Mouse (Mus musculus) kidney, postnatal 0 days (tissue): ENCODE measurements at regions not wholly inside any gene's neighbourhood (a gene's known extent, or its start where the extent isn't known, plus 50 kb on each side); places are given as distances from the start of the nearest gene placed in this dataset.

Experiments
- ATAC-seq: fragments of 200-750 bp; cut with Nextera tagmentation; replicated peaks from 2 replicates; pipeline ENCODE4 v1.8.0; 2017; ENCODE audit warnings: low read depth, moderate number of reproducible peaks, moderate TSS enrichment, moderate library complexity; ENCODE audit not compliant: low FRiP score
- DNase-seq: peaks from one replicate; pipeline ENCODE4 v3.0.0-alpha.2; 2016; ENCODE audit warnings: low spot score
- H3K27ac ChIP-seq: fragments of 300-500 bp; sonication (generic); 2 replicates; pipeline ENCODE4 v1.5.1; 2014; ENCODE audit warnings: mild to moderate bottlenecking
- H3K27me3 ChIP-seq: fragments of 300-500 bp; sonication (generic); 2 replicates; pipeline ENCODE4 v1.6.1; 2014; ENCODE audit warnings: low read length, mixed read lengths; ENCODE audit not compliant: insufficient read depth
- H3K36me3 ChIP-seq: fragments of 300-500 bp; sonication (generic); 2 replicates; pipeline ENCODE4 v1.6.1; 2014; ENCODE audit warnings: low read length, mixed read lengths; ENCODE audit not compliant: insufficient read depth
- H3K4me1 ChIP-seq: fragments of 300-500 bp; sonication (generic); replicated peaks from 2 replicates; pipeline ENCODE4 v1.6.1; 2014; ENCODE audit warnings: antibody characterized with exemption, low read length, mixed read lengths; ENCODE audit not compliant: insufficient read depth
- H3K4me2 ChIP-seq: fragments of 300-500 bp; sonication (generic); 2 replicates; pipeline ENCODE4 v1.6.1; 2014; ENCODE audit warnings: mild to moderate bottlenecking, low read length, moderate library complexity, mixed read lengths
- H3K4me3 ChIP-seq: fragments of 300-500 bp; sonication (generic); replicated peaks from 2 replicates; pipeline ENCODE4 v1.5.1; 2014; ENCODE audit warnings: low read depth, low read length
- H3K9ac ChIP-seq: fragments of 300-500 bp; sonication (generic); 2 replicates; pipeline ENCODE4 v1.6.1; 2014; ENCODE audit warnings: low read depth, low read length
- H3K9me3 ChIP-seq: fragments of 300-500 bp; sonication (generic); replicated peaks from 2 replicates; pipeline ENCODE4 v1.6.1; 2016; ENCODE audit warnings: low read length, inconsistent platforms, mixed read lengths
- CTCF ChIP-seq: IDR thresholded peaks from 2 replicates; pipeline ENCODE4 v1.5.1; 2016; ENCODE audit warnings: antibody characterized with exemption, low read depth, mild to moderate bottlenecking, moderate library complexity
- WGBS: fragments of 180-500 bp; shearing (Covaris S2); extraction: QIAGEN DNeasy Blood & Tissue Kit; methylation state at CpG from one replicate; pipeline ENCODE4 v1.1.7; 2014; 5-methylcytosine and 5-hydroxymethylcytosine counted together

GRCm38 (mm10) chr11:27672436-27672835, 667.2 kb downstream of the Gm6685 start:
- Histone ChIP-seq H3K27me3 (no peaks in the 10 kb centered on the region), H3K4me3 (no peak overlapping the region), H3K9ac (no peak overlapping the region), H3K27ac (no peak overlapping the region), H3K4me2 (no peak overlapping the region), H3K36me3 (no peaks in the 10 kb centered on the region), H3K4me1 (no peaks in the 10 kb centered on the region), H3K9me3 (no peaks in the 10 kb centered on the region)
- no peak for TF ChIP-seq CTCF
- DNase-seq (no peak), ATAC-seq (no peak)
- WGBS = 54% methylated on average over 1 of the region's 1 CpGs
